Mouse (Mus musculus) forebrain, postnatal 0 days (tissue): Measurements from ENCODE around the gene Slc25a25. TPM values are rescaled to one million over a fixed set of nuclear protein-coding genes. Genes with fewer than 3 reads are reported as not detected.
A peak's percentile ranks its signal among the peaks of the same experiment; 100 is the strongest.

ENCODE experiments used
- ATAC-seq: fragments of 200-750 bp; cut with Nextera tagmentation; 2 replicates; pipeline ENCODE4 v1.8.0; 2017; ENCODE audit warnings: mild to moderate bottlenecking, moderate library complexity
- DNase-seq: peaks from one replicate; pipeline ENCODE4 v3.0.0-alpha.2; 2015
- H3K27ac ChIP-seq: fragments of 300-500 bp; sonication (generic); 2 replicates; pipeline ENCODE4 v1.5.1; 2014; ENCODE audit warnings: low read depth, mild to moderate bottlenecking, antibody characterized with exemption, low read length, moderate library complexity, mixed read lengths
- H3K27me3 ChIP-seq: fragments of 300-500 bp; sonication (generic); 2 replicates; pipeline ENCODE4 v1.6.1; 2014; ENCODE audit warnings: mild to moderate bottlenecking, low read length, mixed read lengths; ENCODE audit not compliant: insufficient read depth
- H3K36me3 ChIP-seq: fragments of 300-500 bp; sonication (generic); 2 replicates; pipeline ENCODE4 v1.6.1; 2014; ENCODE audit warnings: mild to moderate bottlenecking, moderate library complexity; ENCODE audit not compliant: insufficient read depth
- H3K4me1 ChIP-seq: fragments of 300-500 bp; sonication (generic); 2 replicates; pipeline ENCODE4 v1.6.1; 2014; ENCODE audit warnings: antibody characterized with exemption; ENCODE audit not compliant: insufficient read depth
- H3K4me2 ChIP-seq: fragments of 300-500 bp; sonication (generic); 2 replicates; pipeline ENCODE4 v1.6.1; 2014; ENCODE audit warnings: low read depth, mild to moderate bottlenecking, moderate library complexity
- H3K4me3 ChIP-seq: fragments of 300-500 bp; sonication (generic); 2 replicates; pipeline ENCODE4 v1.5.1; 2014; ENCODE audit warnings: low read depth, low read length, mixed read lengths
- H3K9ac ChIP-seq: fragments of 300-500 bp; sonication (generic); 2 replicates; pipeline ENCODE4 v1.6.1; 2014; ENCODE audit warnings: mild to moderate bottlenecking
- H3K9me3 ChIP-seq: fragments of 300-500 bp; sonication (generic); 2 replicates; pipeline ENCODE4 v1.6.1; 2016; ENCODE audit warnings: low read length
- CTCF ChIP-seq: sonication (generic); IDR thresholded peaks from 2 replicates; pipeline ENCODE4 v1.5.1; 2016; ENCODE audit warnings: antibody characterized with exemption, control low read depth, low read depth
- WGBS: fragments of 180-500 bp; shearing (Covaris S2); extraction: QIAGEN DNeasy Blood & Tissue Kit; methylation state at CpG from one replicate; pipeline ENCODE4 v1.1.7; 2014; 5-methylcytosine and 5-hydroxymethylcytosine counted together
- polyA plus RNA-seq: library from polyadenylated mRNA; unstranded; fragments of >200 nt; fragmentation: Nextera tagmentation; extraction: Ambion mirVana; gene quantifications from 2 replicates; pipeline ENCODE4 v1.2.1, GENCODE M21; 2015
- total RNA-seq: library from RNA; depleted of rRNA; stranded (reverse); fragments of >200 nt; gene quantifications from 2 replicates; pipeline ENCODE4 v1.2.3, GENCODE M21; 2014; rRNA removed

The Slc25a25 gene
- total and polyA plus RNA-seq, 2 experiments from 2014 or later: 40.9 to 62.5 TPM

DNA sequence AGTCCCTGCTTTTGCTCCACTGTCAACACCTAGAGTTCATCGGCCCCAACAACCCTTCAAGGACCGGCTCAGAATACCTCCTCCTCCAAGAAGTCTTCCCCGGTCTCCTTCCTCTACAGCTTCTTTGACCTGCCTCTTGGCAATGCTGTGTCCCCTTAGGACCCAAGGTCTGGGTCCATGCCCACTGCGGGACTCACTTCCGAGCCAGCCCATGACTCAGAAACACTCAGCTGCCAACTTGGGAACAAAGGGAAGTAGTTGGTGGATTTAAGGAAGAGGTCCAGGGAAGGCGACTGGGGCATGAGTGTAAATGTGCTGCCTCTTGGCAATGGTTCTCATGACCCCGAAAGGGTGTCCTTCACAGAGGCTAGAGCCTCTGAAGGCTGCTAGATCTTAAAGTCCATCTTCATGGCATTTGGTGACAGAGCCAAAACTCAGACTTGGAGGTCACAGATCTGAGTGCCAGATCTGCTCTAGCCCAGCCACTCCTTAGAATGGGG, 71.2 kb downstream of the Slc25a25 start:
- DNase-seq: peak; percentile 26
- Histone ChIP-seq H3K4me1 (peaks cover 5% of the 10 kb centered on the region; the same call in 1 of the 2 replicates), H3K36me3 (peaks cover 50% of the 10 kb centered on the region), H3K9ac (no peak overlapping the region), H3K27ac (no peak overlapping the region), H3K4me2 (no peak overlapping the region), H3K27me3 (no peaks in the 10 kb centered on the region), H3K4me3 (no peak overlapping the region), H3K9me3 (no peaks in the 10 kb centered on the region)
- 78% methylated on average over 7 of the region's 7 CpGs for WGBS
- ATAC-seq: no peak
- TF ChIP-seq CTCF: no peak

DNA sequence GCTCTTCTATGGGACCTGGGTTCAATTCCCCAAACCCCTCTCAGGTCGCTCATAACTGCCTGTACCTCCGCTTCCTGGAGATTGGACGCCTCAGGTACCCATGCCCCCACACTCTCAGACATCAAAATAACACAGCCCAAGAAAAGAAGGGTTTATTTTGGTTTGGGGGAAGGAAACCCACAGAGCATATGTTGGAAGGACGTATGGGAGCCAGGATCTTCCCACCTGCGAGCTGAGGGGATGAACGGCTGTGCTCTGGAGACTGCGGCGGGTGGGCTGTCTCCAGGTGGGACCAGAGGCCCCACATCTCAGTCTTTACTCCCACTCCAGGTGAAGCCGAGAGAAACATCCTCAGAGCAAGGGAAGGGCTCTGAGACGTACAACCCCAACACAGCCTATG, 74.3 kb downstream of the Slc25a25 start:
- Histone ChIP-seq H3K4me3 (no peak overlapping the region), H3K27ac (no peak overlapping the region), H3K9ac (no peak overlapping the region), H3K36me3 (peaks cover 73% of the 10 kb centered on the region), H3K27me3 (no peaks in the 10 kb centered on the region), H3K9me3 (no peaks in the 10 kb centered on the region), H3K4me1 (peaks cover 5% of the 10 kb centered on the region; the same call in 1 of the 2 replicates), H3K4me2 (no peak overlapping the region)
- DNase-seq: no peak
- ATAC-seq: no peak
- 93% methylated on average over 10 of the region's 10 CpGs for whole genome bisulfite sequencing
- TF ChIP-seq CTCF: no peak

DNA sequence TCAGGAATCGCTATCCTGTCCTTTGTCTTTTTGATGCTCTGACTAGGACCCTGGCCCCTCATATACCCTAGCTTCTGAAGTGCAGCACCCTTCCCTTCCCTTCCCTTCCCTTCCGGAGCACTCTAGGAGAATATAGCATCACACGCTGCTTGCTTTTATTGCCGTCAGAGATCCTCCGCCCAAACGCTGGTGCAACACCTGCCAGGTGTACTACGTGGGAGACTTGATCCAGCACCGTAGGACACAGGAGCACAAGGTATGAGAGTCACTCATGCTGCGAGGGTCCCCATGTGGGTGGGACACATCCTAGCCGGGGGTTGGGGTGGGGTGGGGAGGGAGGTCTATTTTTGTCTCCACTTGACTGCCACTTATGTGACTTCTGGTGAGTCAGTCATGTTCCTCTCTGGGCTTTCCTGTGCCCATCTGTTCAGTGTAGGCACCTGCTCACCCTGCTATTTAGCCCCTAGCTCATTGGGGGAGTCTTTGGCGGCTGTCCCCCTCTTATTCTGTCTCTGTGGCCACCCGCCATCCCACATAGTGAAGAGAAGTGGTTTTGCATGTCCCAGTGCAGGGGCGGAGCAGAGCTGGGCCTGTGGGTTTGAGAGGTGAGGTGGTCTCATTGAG, 75.8 kb downstream of the Slc25a25 start:
- H3K27ac ChIP-seq: no peak overlapping the region
- no peak overlapping the region for H3K4me3 ChIP-seq
- no peaks in the 10 kb centered on the region for H3K9me3 ChIP-seq
- no peak for ATAC-seq
- DNase-seq: no peak
- 86% methylated on average over 13 of the region's 13 CpGs for whole genome bisulfite sequencing
- no peaks in the 10 kb centered on the region for H3K4me1 ChIP-seq
- H3K9ac ChIP-seq: no peak overlapping the region
- no peak overlapping the region for H3K4me2 ChIP-seq
- no peaks in the 10 kb centered on the region for H3K27me3 ChIP-seq
- H3K36me3 ChIP-seq: peaks cover 89% of the 10 kb centered on the region
- TF ChIP-seq CTCF: no peak

DNA sequence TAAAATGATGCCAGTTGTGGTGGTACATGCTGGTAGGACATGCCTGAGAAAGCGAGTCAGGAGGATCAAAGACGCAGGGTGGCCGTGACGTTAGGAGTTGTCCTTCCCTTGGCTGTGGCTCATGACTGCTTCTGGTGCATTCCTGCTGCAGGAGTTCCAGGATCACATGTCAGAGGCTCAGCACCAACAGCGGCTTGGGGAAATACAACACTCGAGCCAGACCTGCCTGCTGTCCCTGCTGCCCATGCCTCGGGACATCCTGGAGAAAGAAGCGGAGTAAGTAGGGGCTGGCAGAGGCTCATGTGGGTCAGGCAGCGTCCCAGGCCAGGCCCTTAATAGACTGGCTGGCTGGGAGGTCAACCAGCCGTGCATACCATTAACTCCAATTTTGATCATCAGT, 77.1 kb downstream of the Slc25a25 start:
- Histone ChIP-seq H3K27ac (no peak overlapping the region), H3K4me2 (no peak overlapping the region), H3K36me3 (peaks cover 93% of the 10 kb centered on the region), H3K27me3 (no peaks in the 10 kb centered on the region), H3K4me3 (no peak overlapping the region), H3K4me1 (no peaks in the 10 kb centered on the region), H3K9me3 (no peaks in the 10 kb centered on the region), H3K9ac (no peak overlapping the region)
- DNase-seq: no peak
- 91% methylated on average over 10 of the region's 10 CpGs for WGBS
- TF ChIP-seq CTCF: no peak
- no peak for ATAC-seq

DNA sequence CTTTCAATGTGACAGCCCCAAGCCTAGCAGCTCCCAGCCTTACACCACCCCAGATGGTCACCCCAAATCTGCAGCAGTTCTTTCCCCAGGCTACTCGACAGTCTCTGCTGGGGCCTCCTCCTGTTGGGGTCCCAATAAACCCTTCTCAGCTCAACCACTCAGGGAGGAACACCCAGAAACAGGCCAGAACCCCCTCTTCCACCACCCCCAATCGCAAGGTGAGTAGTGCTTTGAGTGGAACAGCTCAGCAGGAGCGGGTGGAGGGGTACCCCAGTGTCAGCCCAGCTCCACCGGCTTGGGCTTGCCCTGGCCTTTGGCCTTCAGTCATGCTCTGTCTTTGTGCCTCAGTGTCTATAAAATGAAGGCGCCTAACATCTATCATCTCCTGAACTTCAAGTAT, 83.9 kb downstream of the Slc25a25 start:
- 95% methylated on average over 5 of the region's 5 CpGs for WGBS
- Histone ChIP-seq H3K9me3 (no peaks in the 10 kb centered on the region), H3K4me2 (no peak overlapping the region), H3K27ac (no peak overlapping the region), H3K9ac (no peak overlapping the region), H3K4me3 (no peak overlapping the region), H3K4me1 (peaks cover 13% of the 10 kb centered on the region; the same call in 1 of the 2 replicates), H3K36me3 (peaks cover 51% of the 10 kb centered on the region), H3K27me3 (no peaks in the 10 kb centered on the region)
- no peak for TF ChIP-seq CTCF
- no peak for ATAC-seq
- no peak for DNase-seq

Other genes starting within 250 kb of the Slc25a25 start
- 34.5 and 38.5 TPM in 2 replicates for gene Pomt1, start 214.9 kb downstream of the Slc25a25 start, total RNA-seq
- 16.2 and 19.8 TPM in 2 replicates for gene Pomt1, start 214.9 kb downstream of the Slc25a25 start, polyA plus RNA-seq
- gene Uck1, start 191.3 kb downstream of the Slc25a25 start, total RNA-seq: 121 and 134 TPM in 2 replicates
- 92.7 and 105 TPM in 2 replicates for gene Uck1, start 191.3 kb downstream of the Slc25a25 start, polyA plus RNA-seq
- gene Golga2, start 164.1 kb downstream of the Slc25a25 start, total RNA-seq: 62.2 and 64.4 TPM in 2 replicates
- 16.3 and 22.1 TPM in 2 replicates for gene Golga2, start 164.1 kb downstream of the Slc25a25 start, polyA plus RNA-seq
- gene Swi5, start 163.4 kb downstream of the Slc25a25 start, total RNA-seq: 290 and 323 TPM in 2 replicates
- 407 and 445 TPM in 2 replicates for gene Swi5, start 163.4 kb downstream of the Slc25a25 start, polyA plus RNA-seq
- gene Ciz1, start 99.1 kb downstream of the Slc25a25 start, total RNA-seq: 62.6 and 78.2 TPM in 2 replicates
- gene Ciz1, start 99.1 kb downstream of the Slc25a25 start, polyA plus RNA-seq: 51.5 and 52.9 TPM in 2 replicates
- gene Dnm1, start 98.1 kb downstream of the Slc25a25 start, total RNA-seq: 76.2 and 106 TPM in 2 replicates
- gene Dnm1, start 98.1 kb downstream of the Slc25a25 start, polyA plus RNA-seq: 47.9 and 71.6 TPM in 2 replicates
- 197 and 210 TPM in 2 replicates for gene 1110008P14Rik, start 69.5 kb downstream of the Slc25a25 start, total RNA-seq
- 160 and 186 TPM in 2 replicates for gene 1110008P14Rik, start 69.5 kb downstream of the Slc25a25 start, polyA plus RNA-seq
- 0.54 and 1.2 TPM in 2 replicates for gene Lcn2, start 63.2 kb downstream of the Slc25a25 start, total RNA-seq
- 0.63 and 1.0 TPM in 2 replicates for gene Lcn2, start 63.2 kb downstream of the Slc25a25 start, polyA plus RNA-seq
- gene Ptges2, start 55.5 kb downstream of the Slc25a25 start, total RNA-seq: 32.1 and 37.5 TPM in 2 replicates
- 54.9 and 58.6 TPM in 2 replicates for gene Ptges2, start 55.5 kb downstream of the Slc25a25 start, polyA plus RNA-seq
- gene Naif1, start 988 bp downstream of the Slc25a25 start, total RNA-seq: 3.8 and 4.5 TPM in 2 replicates
- 2.4 and 3.9 TPM in 2 replicates for gene Naif1, start 988 bp downstream of the Slc25a25 start, polyA plus RNA-seq
- gene Fam102a, start 83.9 kb upstream of the Slc25a25 start, total RNA-seq: 17.6 and 19.7 TPM in 2 replicates
- 7.2 and 7.5 TPM in 2 replicates for gene Fam102a, start 83.9 kb upstream of the Slc25a25 start, polyA plus RNA-seq
- gene Dpm2, start 119.4 kb upstream of the Slc25a25 start, total RNA-seq: 59.2 and 60.5 TPM in 2 replicates
- gene Dpm2, start 119.4 kb upstream of the Slc25a25 start, polyA plus RNA-seq: 142 and 152 TPM in 2 replicates
- gene Pip5kl1, start 123.4 kb upstream of the Slc25a25 start, total RNA-seq: 6.4 and 11.8 TPM in 2 replicates
- gene Pip5kl1, start 123.4 kb upstream of the Slc25a25 start, polyA plus RNA-seq: 5.6 and 8.2 TPM in 2 replicates
- gene 9430097D07Rik, start 124.2 kb upstream of the Slc25a25 start, total RNA-seq: 0.38 and 1.0 TPM in 2 replicates
- gene 9430097D07Rik, start 124.2 kb upstream of the Slc25a25 start, polyA plus RNA-seq: 0.26 and 0.45 TPM in 2 replicates
- gene St6galnac4, start 135.7 kb upstream of the Slc25a25 start, total RNA-seq: 32.4 and 35.5 TPM in 2 replicates
- 31.3 and 33.2 TPM in 2 replicates for gene St6galnac4, start 135.7 kb upstream of the Slc25a25 start, polyA plus RNA-seq
- gene St6galnac6, start 148.3 kb upstream of the Slc25a25 start, total RNA-seq: 65.3 and 72.9 TPM in 2 replicates
- gene St6galnac6, start 148.3 kb upstream of the Slc25a25 start, polyA plus RNA-seq: 34.8 and 42.3 TPM in 2 replicates
- 114 and 123 TPM in 2 replicates for gene Ak1, start 170.3 kb upstream of the Slc25a25 start, total RNA-seq
- gene Ak1, start 170.3 kb upstream of the Slc25a25 start, polyA plus RNA-seq: 119 and 123 TPM in 2 replicates
- 8.2 and 14.7 TPM in 2 replicates for gene Eng, start 195.2 kb upstream of the Slc25a25 start, total RNA-seq
- gene Eng, start 195.2 kb upstream of the Slc25a25 start, polyA plus RNA-seq: 19.3 and 22.1 TPM in 2 replicates